Mouse (Mus musculus): ENCODE measurements around the gene Plch2. TPM values are rescaled to one million over a fixed set of nuclear protein-coding genes. Genes with fewer than 3 reads are reported as not detected.

Plch2 gene
- total and polyA plus RNA-seq, 3 experiments = 0.85 to 1.1 TPM; not detected in 1

DNA sequence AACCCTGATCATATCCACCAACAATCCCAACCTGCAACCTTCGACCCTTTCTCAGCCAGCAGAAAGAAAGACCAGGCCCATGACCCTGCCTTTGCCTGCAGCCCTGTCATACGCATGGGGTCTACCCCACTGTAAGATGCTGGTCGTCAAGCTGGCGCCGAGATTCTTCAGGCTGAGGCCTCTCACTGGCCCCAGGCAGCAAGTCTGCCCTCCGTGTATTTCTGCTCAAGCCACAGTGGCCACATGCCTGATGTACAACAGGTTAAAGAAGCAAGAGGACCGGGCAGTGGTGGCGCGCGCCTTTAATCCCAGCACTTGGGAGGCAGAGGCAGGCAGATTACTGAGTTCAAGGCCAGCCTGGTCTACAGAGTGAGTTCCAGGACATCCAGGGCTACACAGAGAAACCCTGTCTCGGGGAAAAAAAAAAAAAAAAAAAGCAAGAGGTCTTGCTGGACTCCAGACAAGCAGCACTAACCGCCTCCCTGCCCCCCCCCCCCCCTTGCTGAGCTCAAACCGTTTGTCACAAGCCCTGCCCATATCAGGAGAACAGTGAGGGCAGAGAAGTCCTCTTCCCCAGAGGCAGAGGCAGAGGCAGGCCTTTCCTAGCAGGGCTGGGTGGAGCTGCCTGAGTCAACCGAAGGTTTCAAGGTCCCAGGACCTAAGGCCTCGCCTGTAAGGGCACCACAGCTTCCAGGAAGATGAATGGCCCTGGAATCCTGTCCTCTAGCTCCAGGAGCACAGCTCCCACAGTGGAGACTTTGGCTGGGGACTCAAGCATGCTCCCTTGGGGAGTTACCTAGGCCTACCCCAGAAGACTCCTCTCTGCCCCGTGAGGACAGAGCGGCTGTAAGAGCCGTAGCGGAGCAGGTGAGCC, 74.1 kb downstream of the Plch2 start (continued):
- TF ChIP-seq MAFK (IDR thresholded peaks at IDR 0.05; ENCODE audit: borderline replicate concordance, low read depth, low read length) (no peak), ZNF384 (IDR thresholded peaks at IDR 0.05; ENCODE audit: low read depth, low read length) (peak; percentile 57; the same call in 1 of the 2 replicates), KAT2A (conservative IDR thresholded peaks at IDR 0.05; ENCODE audit: low read depth, low read length) (no peak), MAX (IDR thresholded peaks at IDR 0.05; ENCODE audit: low read length) (no peak)

GRCm38 (mm10) chr4:154981530-154981929, 75.1 kb downstream of the Plch2 start:
- H3K4me1 ChIP-seq (ENCODE audit: control insufficient read depth in 1 of 2, insufficient read depth in 2 of 2, low read length in 2 of 2) = peaks cover 0 to 2% of the 10 kb centered on the region in 2 experiments; a peak in 1 of 4 replicates
- peaks cover 0 to 3% of the 10 kb centered on the region in 2 experiments; a peak in 2 of 4 replicates for H3K36me3 ChIP-seq (ENCODE audit: control insufficient read depth in 1 of 2, insufficient read depth in 2 of 2, low read length in 2 of 2)
- DNase-seq (ENCODE audit: low read depth, low spot score) = peak; percentile 58
- H3K27ac ChIP-seq (ENCODE audit: control insufficient read depth, low read depth, low read length) = no peak overlapping the region
- TF ChIP-seq MEF2A (IDR thresholded peaks at IDR 0.05; ENCODE audit: extremely low read depth, insufficient replicate concordance, low read depth, low read length, poor library complexity, severe bottlenecking) (no peak), MYB (IDR thresholded peaks at IDR 0.05; ENCODE audit: low read depth, low read length) (no peak), TBP (IDR thresholded peaks at IDR 0.05; ENCODE audit: low read depth, low read length) (no peak), UBTF (IDR thresholded peaks at IDR 0.05; ENCODE audit: borderline replicate concordance, insufficient read depth, low read depth, low read length) (no peak), USF1 (IDR thresholded peaks at IDR 0.05; ENCODE audit: low read depth, low read length) (no peak), GATA1 (IDR thresholded peaks at IDR 0.05; ENCODE audit: low read depth, low read length) (peak; percentile 23; the same call in 1 of the 2 replicates), MAZ (IDR thresholded peaks at IDR 0.05; ENCODE audit: low read depth, low read length) (no peak), E2F4 (IDR thresholded peaks at IDR 0.05; ENCODE audit: borderline replicate concordance, low read depth, low read length) (no peak), CHD2 (IDR thresholded peaks at IDR 0.05; ENCODE audit: low read length) (no peak), RCOR1 (IDR thresholded peaks at IDR 0.05; ENCODE audit: low read depth, low read length) (no peak), ETS1 (IDR thresholded peaks at IDR 0.05; ENCODE audit: low read depth, low read length) (no peak), CTCF (IDR thresholded peaks at IDR 0.05 in 2 of 3, conservative IDR thresholded peaks at IDR 0.05 in 1 of 3; ENCODE audit: control insufficient read depth in 1 of 3, insufficient read depth in 1 of 3, low read depth in 2 of 3, low read length in 3 of 3, poor library complexity in 1 of 3, severe bottlenecking in 1 of 3) (peak; percentile 41 to 70 (median 62); a peak in 5 of 6 replicates), RAD21 (IDR thresholded peaks at IDR 0.05; ENCODE audit: low read depth, low read length) (peak; percentile 16), KAT2A (conservative IDR thresholded peaks at IDR 0.05; ENCODE audit: low read depth, low read length) (no peak), SMC3 (IDR thresholded peaks at IDR 0.05; ENCODE audit: low read depth, low read length) (peak; percentile 54), POLR2AphosphoS5 (IDR thresholded peaks at IDR 0.05; ENCODE audit: borderline replicate concordance, low read depth, low read length) (no peak), POLR2A (IDR thresholded peaks at IDR 0.05; ENCODE audit: control insufficient read depth in 1 of 2, insufficient read depth in 1 of 2, low read depth in 1 of 2, low read length in 2 of 2, poor library complexity in 1 of 2) (0 out of 4 replicates have a peak, but pooled peaks of 1 of the 2 experiments have one; percentile 20), MXI1 (IDR thresholded peaks at IDR 0.05; ENCODE audit: low read depth, low read length) (no peak)
- no peaks in the 10 kb centered on the region for H3K9me3 ChIP-seq (replicated peaks; ENCODE audit: insufficient read depth, low read length)
- H3K9ac ChIP-seq (ENCODE audit: control insufficient read depth, low read depth, low read length, poor library complexity, severe bottlenecking) = no peak overlapping the region
- no peak overlapping the region for H3K4me3 ChIP-seq (ENCODE audit: control insufficient read depth in 1 of 2, insufficient read depth in 1 of 2, low read depth in 2 of 2, low read length in 2 of 2)
- no peaks in the 10 kb centered on the region for H3K27me3 ChIP-seq (ENCODE audit: control insufficient read depth in 1 of 2, insufficient read depth in 2 of 2, low read length in 2 of 2)
- no peaks in the 10 kb centered on the region; the same call in 1 of the 2 replicates for H3K79me2 ChIP-seq (ENCODE audit: control insufficient read depth, insufficient read depth, low read length, poor library complexity)
